Mouse (Mus musculus) limb, embryonic 11.5 days (tissue): ENCODE measurements around the gene Arhgap5. TPM values are rescaled to one million over a fixed set of nuclear protein-coding genes. Genes with fewer than 3 reads are reported as not detected.
A peak's percentile ranks its signal among the peaks of the same experiment; 100 is the strongest.

Experiments used
- ATAC-seq: fragments of 200-750 bp; cut with Nextera tagmentation; 2 replicates; pipeline ENCODE4 v1.8.0; 2017; ENCODE audit warnings: low read depth; ENCODE audit not compliant: insufficient number of reproducible peaks, low FRiP score, low TSS enrichment
- DNase-seq: peaks from one replicate; pipeline ENCODE4 v3.0.0-alpha.2; 2015; ENCODE audit warnings: low spot score
- H3K27ac ChIP-seq: fragments of 300-500 bp; sonication (generic); replicated peaks from 2 replicates; pipeline ENCODE4 v1.5.1; 2014; ENCODE audit warnings: low read depth, mild to moderate bottlenecking, low read length
- H3K27me3 ChIP-seq: fragments of 300-500 bp; sonication (generic); 2 replicates; pipeline ENCODE4 v1.6.1; 2014; ENCODE audit warnings: mild to moderate bottlenecking, low read length, mixed read lengths; ENCODE audit not compliant: control insufficient read depth, insufficient read depth
- H3K36me3 ChIP-seq: fragments of 300-500 bp; sonication (generic); 2 replicates; pipeline ENCODE4 v1.6.1; 2014; ENCODE audit warnings: mild to moderate bottlenecking, low read length, moderate library complexity, mixed read lengths; ENCODE audit not compliant: control insufficient read depth, insufficient read depth
- H3K4me1 ChIP-seq: fragments of 300-500 bp; sonication (generic); 2 replicates; pipeline ENCODE4 v1.6.1; 2014; ENCODE audit warnings: low read length, mixed read lengths; ENCODE audit not compliant: control insufficient read depth, insufficient read depth
- H3K4me2 ChIP-seq: fragments of 300-500 bp; sonication (generic); 2 replicates; pipeline ENCODE4 v1.6.1; 2014; ENCODE audit warnings: low read depth, mild to moderate bottlenecking, moderate library complexity; ENCODE audit not compliant: severe bottlenecking
- H3K4me3 ChIP-seq: fragments of 300-500 bp; sonication (generic); 2 replicates; pipeline ENCODE4 v1.5.1; 2014; ENCODE audit warnings: low read depth, low read length
- H3K9ac ChIP-seq: fragments of 300-500 bp; sonication (generic); 2 replicates; pipeline ENCODE4 v1.6.1; 2014; ENCODE audit warnings: mild to moderate bottlenecking, low read length
- H3K9me3 ChIP-seq: fragments of 300-500 bp; sonication (generic); 2 replicates; pipeline ENCODE4 v1.6.1; 2016; ENCODE audit warnings: low read length; ENCODE audit not compliant: control insufficient read depth
- WGBS: fragments of 180-500 bp; shearing (Covaris S2); extraction: QIAGEN DNeasy Blood & Tissue Kit; methylation state at CpG from one replicate; pipeline ENCODE4 v1.1.7; 2014; 5-methylcytosine and 5-hydroxymethylcytosine counted together
- polyA plus RNA-seq: library from polyadenylated mRNA; unstranded; fragments of >200 nt; fragmentation: Nextera tagmentation; extraction: Ambion mirVana; gene quantifications from 2 replicates; pipeline ENCODE4 v1.2.1, GENCODE M21; 2014

The Arhgap5 gene
- 58.7 and 59.1 TPM in 2 replicates for polyA plus RNA-seq

DNA sequence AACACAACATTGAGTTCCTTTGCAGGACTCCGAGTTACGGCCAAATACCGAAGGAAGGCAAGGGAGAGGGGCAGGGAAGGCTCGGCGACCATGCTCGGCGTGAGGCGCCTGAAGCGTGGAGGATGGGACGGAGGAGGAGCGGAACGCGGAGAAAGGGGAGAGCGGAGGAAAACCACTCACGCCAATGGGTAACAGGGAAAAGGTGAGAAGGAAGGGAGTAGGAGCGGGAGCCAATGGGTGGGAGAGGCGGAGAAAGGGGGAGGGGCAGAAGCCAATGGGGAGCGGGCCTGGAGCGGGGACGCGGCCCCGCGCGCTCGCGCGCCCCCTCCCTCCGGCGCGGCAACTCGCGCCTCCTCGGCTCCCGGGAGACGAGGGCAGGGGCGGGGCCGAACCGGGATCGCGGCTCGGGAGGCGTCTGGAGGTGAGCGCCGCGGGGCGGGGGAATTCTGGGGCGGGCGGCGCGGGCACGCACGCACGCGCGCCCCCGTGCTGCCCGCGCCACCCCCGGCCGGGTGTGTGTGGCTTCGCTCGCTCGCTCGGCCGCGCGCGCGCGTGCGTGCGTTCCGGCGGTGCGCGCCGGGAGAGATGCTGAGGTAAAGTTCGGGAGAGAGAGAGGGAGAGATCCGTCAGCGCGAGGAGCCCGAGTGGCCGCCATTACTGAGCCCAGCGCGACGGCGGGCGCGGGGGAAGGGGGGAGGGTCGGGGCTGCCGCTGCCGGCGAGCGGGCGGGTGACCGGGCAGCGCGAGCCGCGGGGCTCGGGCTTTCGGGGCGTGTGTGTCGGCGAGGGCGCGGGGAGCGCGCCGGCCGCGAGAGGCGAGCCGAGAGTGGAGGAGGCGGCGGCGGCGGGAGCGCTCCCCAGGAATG is at the start of gene Arhgap5:
TSS of gene Arhgap5 (plus strand) at position 517 of the 865 bp plus-strand sequence.
- under 1% methylated on average over 76 of the region's 119 CpGs for WGBS
- DNase-seq = peak; percentile 98
- Histone ChIP-seq H3K4me1 (no peaks in the 10 kb centered on the region), H3K4me2 (peak within 1 kb of the TSS; percentile 50), H3K27ac (peak within 1 kb of the TSS; percentile 96), H3K9ac (peak within 1 kb of the TSS; percentile 99), H3K9me3 (no peaks in the 10 kb centered on the region), H3K4me3 (peak within 1 kb of the TSS; percentile 97), H3K27me3 (no peaks in the 10 kb centered on the region), H3K36me3 (no peaks in the 10 kb centered on the region)
- peak; percentile 95 for ATAC-seq

DNA sequence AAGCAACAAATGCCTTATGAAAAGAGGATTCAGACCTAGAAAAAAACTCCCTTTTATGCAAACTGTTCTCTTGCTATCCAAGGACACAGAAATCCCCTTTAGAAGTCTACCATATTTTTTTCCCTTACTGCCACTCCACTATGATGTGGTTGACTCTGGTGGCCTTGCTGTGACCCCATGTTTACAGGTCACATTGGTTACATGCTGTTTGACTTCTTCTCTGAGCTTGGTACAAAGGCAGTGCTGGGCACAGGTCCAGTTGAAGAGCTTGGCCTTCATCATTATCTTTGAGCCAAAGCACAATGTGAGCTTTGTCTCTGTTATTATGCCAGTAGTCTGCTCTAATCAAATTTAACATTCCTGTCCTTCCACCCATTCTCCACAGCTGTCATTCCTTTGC is 39.2 kb upstream of the Arhgap5 start:
- Histone ChIP-seq H3K27me3 (no peaks in the 10 kb centered on the region), H3K9me3 (no peaks in the 10 kb centered on the region), H3K36me3 (no peaks in the 10 kb centered on the region), H3K9ac (no peak overlapping the region), H3K27ac (no peak overlapping the region), H3K4me2 (no peak overlapping the region), H3K4me3 (no peak overlapping the region), H3K4me1 (no peaks in the 10 kb centered on the region)
- no peak for DNase-seq
- no peak for ATAC-seq

DNA sequence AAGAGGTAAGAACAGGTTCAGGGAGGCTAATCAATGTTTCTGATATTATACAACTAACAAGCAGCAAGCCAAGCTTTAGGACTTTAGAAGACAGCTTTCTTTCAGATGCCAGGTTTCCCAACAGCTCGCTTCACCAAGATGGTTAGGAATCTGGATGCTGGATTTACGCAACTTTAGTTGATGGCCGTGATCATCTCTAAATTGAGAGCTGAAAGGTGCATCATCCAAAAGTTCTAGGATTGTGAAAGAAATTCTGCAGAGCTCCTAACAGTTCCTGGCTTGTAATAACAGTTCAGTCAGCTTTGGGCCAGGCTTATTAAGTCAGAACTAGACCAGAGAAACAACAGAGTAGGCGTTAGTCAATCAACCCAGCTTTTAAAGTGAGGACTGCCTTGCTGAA is 32.2 kb upstream of the Arhgap5 start:
- Histone ChIP-seq H3K4me1 (no peaks in the 10 kb centered on the region), H3K4me3 (no peak overlapping the region), H3K27me3 (no peaks in the 10 kb centered on the region), H3K9ac (no peak overlapping the region), H3K9me3 (no peaks in the 10 kb centered on the region), H3K36me3 (no peaks in the 10 kb centered on the region), H3K4me2 (no peak overlapping the region), H3K27ac (no peak overlapping the region)
- ATAC-seq (no peak), DNase-seq (no peak)
- WGBS = 84% methylated on average over 4 of the region's 4 CpGs

DNA sequence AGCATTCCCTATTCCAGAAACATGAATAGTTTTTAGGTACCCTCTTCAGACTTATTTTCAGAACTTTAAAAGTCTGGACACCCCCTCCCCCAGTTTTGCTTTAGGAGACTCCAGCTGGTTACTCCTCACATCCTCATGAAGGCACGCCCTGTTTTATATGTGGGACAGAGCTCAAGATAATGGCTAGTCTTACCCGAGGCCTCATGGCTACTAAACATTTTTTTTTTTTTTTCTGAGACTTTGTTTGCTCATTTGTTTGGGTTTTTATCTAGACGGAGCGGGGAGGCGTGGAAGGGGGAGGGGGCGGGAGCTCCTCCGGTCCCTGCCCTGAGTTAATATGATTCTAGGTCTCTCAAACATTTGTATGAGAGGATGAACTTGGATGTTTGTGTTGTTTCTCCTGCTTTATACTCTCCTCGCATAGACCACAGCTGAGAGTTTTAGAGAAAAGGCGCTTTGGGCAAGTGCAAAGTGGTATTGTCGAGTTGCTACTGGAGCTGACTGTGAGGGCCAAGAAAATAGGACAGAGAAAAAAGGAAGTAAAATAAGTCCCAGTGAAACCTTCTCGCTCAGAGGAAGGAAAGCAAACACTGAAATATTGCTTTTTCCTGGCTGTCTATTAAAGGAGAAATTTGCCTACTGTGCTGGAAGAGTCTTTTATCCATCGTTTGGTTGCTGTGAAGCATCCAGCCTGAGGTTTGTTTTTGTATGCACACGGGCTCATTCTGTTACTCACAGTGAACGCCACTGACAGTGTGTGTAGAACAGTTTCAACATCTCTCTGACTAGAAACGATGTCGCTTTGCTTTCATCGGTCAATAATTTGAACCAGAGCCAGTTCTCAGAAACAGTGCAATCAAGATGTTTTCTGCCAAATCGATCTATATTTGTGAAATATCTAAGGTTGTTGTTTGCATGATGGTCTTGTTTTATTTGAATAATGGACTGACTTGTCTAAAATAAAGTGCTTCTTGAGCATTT is 29.5 kb upstream of the Arhgap5 start:
- no peak overlapping the region for H3K27ac ChIP-seq
- H3K27me3 ChIP-seq = no peaks in the 10 kb centered on the region
- H3K4me1 ChIP-seq = no peaks in the 10 kb centered on the region
- no peak overlapping the region for H3K4me3 ChIP-seq
- H3K9me3 ChIP-seq = no peaks in the 10 kb centered on the region
- H3K9ac ChIP-seq = no peak overlapping the region
- no peak for DNase-seq
- no peak for ATAC-seq
- no peak overlapping the region for H3K4me2 ChIP-seq
- no peaks in the 10 kb centered on the region for H3K36me3 ChIP-seq
- WGBS = 73% methylated on average over 18 of the region's 18 CpGs

DNA sequence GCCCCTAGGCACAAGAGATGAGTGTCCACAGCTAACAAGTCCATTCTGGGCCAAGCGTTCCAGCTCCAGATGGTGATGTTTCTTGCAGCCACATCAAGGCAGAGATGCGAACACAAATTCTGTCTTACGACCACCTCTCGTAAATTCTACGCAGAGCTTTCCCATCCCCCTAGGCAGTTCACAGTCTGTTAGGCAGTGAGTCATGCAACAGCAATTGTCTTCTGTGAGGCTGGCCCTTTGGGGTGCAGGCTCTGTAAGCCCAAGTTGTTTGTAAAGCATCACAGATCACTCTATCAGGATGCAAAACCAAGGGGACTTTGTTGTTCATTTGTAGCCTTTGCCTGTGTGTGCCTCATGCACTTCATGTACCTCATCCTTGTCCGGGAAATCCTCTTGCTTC is 27.7 kb upstream of the Arhgap5 start:
- Histone ChIP-seq H3K4me3 (no peak overlapping the region), H3K36me3 (no peaks in the 10 kb centered on the region), H3K4me2 (no peak overlapping the region), H3K9me3 (no peaks in the 10 kb centered on the region), H3K27me3 (no peaks in the 10 kb centered on the region), H3K4me1 (no peaks in the 10 kb centered on the region), H3K27ac (no peak overlapping the region), H3K9ac (no peak overlapping the region)
- DNase-seq (no peak), ATAC-seq (no peak)
- WGBS = 55% methylated on average over 6 of the region's 6 CpGs

DNA sequence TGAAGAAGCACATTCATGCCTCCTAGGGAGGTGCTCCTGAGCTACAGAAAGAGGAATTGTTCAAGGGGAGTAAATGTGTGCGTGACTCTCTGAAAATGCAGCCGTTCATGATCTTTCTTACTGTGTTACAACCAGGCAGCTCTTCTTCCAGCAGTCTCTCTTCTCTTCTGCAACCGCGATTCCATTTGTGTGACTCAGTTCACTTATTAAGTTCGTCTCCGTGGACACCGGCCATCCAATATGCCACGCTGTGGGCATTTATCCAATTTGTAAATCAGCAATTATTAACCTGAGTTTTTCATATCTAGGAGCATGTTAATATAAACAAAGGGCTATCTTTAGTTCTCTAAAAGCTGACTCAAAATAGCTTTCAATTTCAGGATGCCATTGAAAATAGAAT is 25.2 kb upstream of the Arhgap5 start:
- Histone ChIP-seq H3K27me3 (no peaks in the 10 kb centered on the region), H3K4me3 (no peak overlapping the region), H3K9ac (no peak overlapping the region), H3K27ac (no peak overlapping the region), H3K4me2 (no peak overlapping the region), H3K9me3 (no peaks in the 10 kb centered on the region), H3K36me3 (no peaks in the 10 kb centered on the region), H3K4me1 (no peaks in the 10 kb centered on the region)
- ATAC-seq = no peak
- WGBS = 94% methylated on average over 8 of the region's 8 CpGs
- DNase-seq = no peak

DNA sequence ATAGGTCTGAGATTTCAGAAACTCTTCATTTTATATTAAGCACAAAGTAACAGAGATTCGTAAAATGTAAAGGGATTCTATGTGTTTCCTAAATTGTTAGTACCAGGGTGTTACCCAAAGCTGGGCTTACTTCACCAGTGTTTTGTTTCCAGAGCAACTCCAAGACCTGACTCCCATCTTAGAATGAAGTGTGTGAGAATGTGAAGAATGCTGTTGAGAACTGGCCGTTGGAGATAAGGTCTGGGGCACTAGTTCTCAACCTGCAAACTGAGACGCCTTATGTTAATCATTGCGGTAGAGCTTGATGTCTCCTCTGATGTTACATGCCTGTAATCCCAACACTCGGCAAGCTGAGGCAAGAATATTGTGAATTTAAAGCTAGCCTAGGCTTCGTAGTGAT is 24.4 kb upstream of the Arhgap5 start:
- Histone ChIP-seq H3K9ac (no peak overlapping the region), H3K9me3 (no peaks in the 10 kb centered on the region), H3K27ac (no peak overlapping the region), H3K4me3 (no peak overlapping the region), H3K36me3 (no peaks in the 10 kb centered on the region), H3K27me3 (no peaks in the 10 kb centered on the region), H3K4me2 (no peak overlapping the region), H3K4me1 (no peaks in the 10 kb centered on the region)
- ATAC-seq (no peak), DNase-seq (no peak)
- 76% methylated on average over 6 of the region's 6 CpGs for WGBS

DNA sequence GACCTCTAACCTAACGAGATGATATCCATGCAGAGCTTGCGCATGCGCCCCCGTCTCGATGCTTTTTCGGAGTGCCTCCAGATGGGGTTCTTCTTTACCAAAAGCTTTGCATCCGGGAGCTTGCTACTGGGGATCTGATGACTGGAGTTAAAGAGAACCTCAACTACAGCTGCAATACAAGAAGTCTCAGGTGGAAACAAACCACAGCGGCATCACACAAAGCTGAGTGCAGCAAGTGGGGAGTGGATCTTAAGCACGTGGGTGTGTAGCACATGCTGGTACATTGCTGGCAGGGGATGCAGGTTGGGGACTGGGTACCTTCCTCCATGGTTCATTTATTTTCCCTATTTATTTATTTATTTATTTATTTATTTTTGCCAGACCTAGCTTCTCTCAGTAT is 22.9 kb upstream of the Arhgap5 start:
- Histone ChIP-seq H3K9ac (no peak overlapping the region), H3K36me3 (no peaks in the 10 kb centered on the region), H3K4me1 (no peaks in the 10 kb centered on the region), H3K27me3 (no peaks in the 10 kb centered on the region), H3K4me3 (no peak overlapping the region), H3K9me3 (no peaks in the 10 kb centered on the region), H3K4me2 (no peak overlapping the region), H3K27ac (no peak overlapping the region)
- DNase-seq = no peak
- WGBS = 79% methylated on average over 9 of the region's 9 CpGs
- ATAC-seq = no peak
